Mouse (Mus musculus) forelimb bud, embryonic 11.5 days (tissue): ENCODE data around the gene Tmem54.
A peak's percentile ranks its signal among the peaks of the same experiment; 100 is the strongest.

Experiments used
- DNase-seq: peaks from one replicate; pipeline ENCODE4 v3.0.0-alpha.2; 2012; ENCODE audit warnings: low read depth, low spot score

The Tmem54 gene

GRCm38 (mm10) chr4:129129387-129129786, 24.0 kb downstream of the Tmem54 start:
- DNase-seq, result no peak

GRCm38 (mm10) chr4:129130149-129130548, 24.8 kb downstream of the Tmem54 start:
- DNase-seq, result peak; percentile 68

GRCm38 (mm10) chr4:129130755-129131303, 25.5 kb downstream of the Tmem54 start:
- peak; percentile 80 for DNase-seq

GRCm38 (mm10) chr4:129134799-129135585, 29.6 kb downstream of the Tmem54 start:
- DNase-seq, result peak; percentile 91

GRCm38 (mm10) chr4:129135637-129136036, 30.3 kb downstream of the Tmem54 start:
- DNase-seq, result no peak

GRCm38 (mm10) chr4:129136189-129136578, 30.8 kb downstream of the Tmem54 start:
- DNase-seq, result no peak

- no peak for DNase-seq
These were observed 31.4 kb downstream of the Tmem54 start, which contains the start of gene Fndc5 for GRCm38 (mm10) chr4:129136579-129137391. TSS of gene Fndc5 (plus strand) at chr4:129136999.

GRCm38 (mm10) chr4:129137392-129138321, 32.3 kb downstream of the Tmem54 start:
- no peak for DNase-seq

GRCm38 (mm10) chr4:129139642-129140041, 34.3 kb downstream of the Tmem54 start:
- DNase-seq, result no peak

GRCm38 (mm10) chr4:129140808-129141207, 35.5 kb downstream of the Tmem54 start:
- no peak for DNase-seq

- no peak for DNase-seq
These were observed 36.5 kb downstream of the Tmem54 start for GRCm38 (mm10) chr4:129141560-129142438.

- no peak for DNase-seq
These were observed 37.2 kb downstream of the Tmem54 start for GRCm38 (mm10) chr4:129142439-129143045.

- no peak for DNase-seq
These were observed 38.2 kb downstream of the Tmem54 start for GRCm38 (mm10) chr4:129143509-129143908.

GRCm38 (mm10) chr4:129144401-129145367, 39.3 kb downstream of the Tmem54 start:
- no peak for DNase-seq

GRCm38 (mm10) chr4:129145411-129145810, 40.1 kb downstream of the Tmem54 start:
- no peak for DNase-seq

GRCm38 (mm10) chr4:129145943-129146342, 40.6 kb downstream of the Tmem54 start:
- no peak for DNase-seq

GRCm38 (mm10) chr4:129146392-129146791, 41.0 kb downstream of the Tmem54 start:
- DNase-seq, result no peak

GRCm38 (mm10) chr4:129147552-129148103, 42.3 kb downstream of the Tmem54 start:
- DNase-seq, result no peak
